Mouse (Mus musculus) stomach, postnatal 0 days (tissue): Measurements from ENCODE around the gene Cntn5.

Source experiments
- CTCF ChIP-seq: IDR thresholded peaks from 2 replicates; pipeline ENCODE4 v1.5.1; 2016; ENCODE audit warnings: antibody characterized with exemption, low read depth, mild to moderate bottlenecking, moderate library complexity
- EP300 ChIP-seq: optimal IDR thresholded peaks from 2 replicates; pipeline ENCODE3; 2016; ENCODE audit warnings: antibody characterized with exemption

DNA sequence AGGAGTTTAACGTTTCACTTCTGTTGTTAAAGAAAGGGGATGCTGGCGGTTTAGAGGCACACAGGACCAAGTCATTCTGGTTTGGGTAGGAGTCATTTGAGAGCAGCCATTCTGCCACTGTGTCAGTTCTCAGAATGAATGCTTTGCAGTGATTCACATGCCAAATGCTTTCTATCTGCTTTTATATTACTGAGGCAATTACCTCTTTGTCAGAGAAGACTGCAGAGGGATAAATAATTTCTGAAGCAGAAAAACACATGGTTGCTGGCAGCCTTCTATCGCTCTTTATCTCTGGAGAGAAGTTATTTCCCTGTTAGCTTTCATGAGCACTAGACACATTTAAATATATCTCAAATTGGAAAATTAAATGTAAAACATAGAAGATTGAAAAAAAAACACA lies 1207.9 kb downstream of the Cntn5 start:
- no peak for TF ChIP-seq CTCF
- no peak for TF ChIP-seq EP300
